Mouse (Mus musculus) heart, postnatal 10 days (tissue): ENCODE results near the gene Eps15. TPM values are rescaled to one million over a fixed set of nuclear protein-coding genes. Genes with fewer than 3 reads are reported as not detected.

Experiments used
- DNase-seq, 2 experiments: peaks; one replicate each; pipeline ENCODE4 v3.0.0; 2021
- intact Hi-C: fragments of 180-260 bp; cut with DNase I; formaldehyde crosslinking; loops from one replicate; pipeline ENCODE4 v1.15.1; 2025
- total RNA-seq, 2 experiments: library from RNA; stranded (reverse); gene quantifications; 2 replicates each; pipeline ENCODE4 v1.2.3; 2021

Eps15 gene
- 10 to 100 TPM; 51.5 to 54.9 TPM for total RNA-seq

- intact Hi-C loops, result no loop called here
- peak; percentile 95 to 96 for DNase-seq
These were observed at the start of gene Eps15 for GRCm38 (mm10) chr4:109279689-109280458. Eps15 (plus strand) TSS chr4:109280268.

- DNase-seq, result no peak
- intact Hi-C loops, result no loop called here
These were observed 45.9 kb upstream of the Eps15 start, which contains the start of gene Calr4 for GRCm38 (mm10) chr4:109234185-109234584. Calr4 (plus strand) TSS chr4:109234485.

GRCm38 (mm10) chr4:109234806-109235350 lies 45.2 kb upstream of the Eps15 start:
- intact Hi-C loops, result no loop called here
- no peak for DNase-seq

GRCm38 (mm10) chr4:109236186-109236879 lies 43.7 kb upstream of the Eps15 start:
- intact Hi-C loops, result no loop called here
- no peak for DNase-seq

GRCm38 (mm10) chr4:109238428-109239268 lies 41.4 kb upstream of the Eps15 start:
- intact Hi-C loops, result no loop called here
- DNase-seq, result peak; percentile 39 to 48

- intact Hi-C loops, result no loop called here
- DNase-seq, result peak; percentile 37 to 40
These were observed 38.8 kb upstream of the Eps15 start for GRCm38 (mm10) chr4:109241221-109241620.

- DNase-seq, result peak; percentile 82
- intact Hi-C loops, result no loop called here
These were observed 38.1 kb upstream of the Eps15 start for GRCm38 (mm10) chr4:109241934-109242333.

- intact Hi-C loops, result no loop called here
- no peak for DNase-seq
These were observed 35.6 kb upstream of the Eps15 start for GRCm38 (mm10) chr4:109244506-109244905.

- no peak for DNase-seq
- intact Hi-C loops, result no loop called here
These were observed 35.0 kb upstream of the Eps15 start for GRCm38 (mm10) chr4:109245016-109245620.

- no peak for DNase-seq
- intact Hi-C loops, result no loop called here
These were observed 28.5 kb upstream of the Eps15 start for GRCm38 (mm10) chr4:109251605-109252004.

GRCm38 (mm10) chr4:109252199-109252598 lies 27.9 kb upstream of the Eps15 start:
- intact Hi-C loops, result no loop called here
- DNase-seq, result no peak

- intact Hi-C loops, result no loop called here
These were observed 26.4 kb upstream of the Eps15 start for GRCm38 (mm10) chr4:109253664-109254151.

GRCm38 (mm10) chr4:109254511-109254910 lies 25.6 kb upstream of the Eps15 start:
- intact Hi-C loops, result no loop called here
- no peak for DNase-seq

More at GRCm38 (mm10) chr4:109253664-109254151, 26.4 kb upstream of the Eps15 start:
- peak in 1 of 2 experiments; percentile 36 for DNase-seq

- intact Hi-C loops, result no loop called here
- no peak for DNase-seq
These were observed 24.7 kb upstream of the Eps15 start for GRCm38 (mm10) chr4:109255321-109255720.

- DNase-seq, result no peak
- intact Hi-C loops, result no loop called here
These were observed 24.2 kb upstream of the Eps15 start for GRCm38 (mm10) chr4:109255727-109256417.

GRCm38 (mm10) chr4:109256791-109257190 lies 23.3 kb upstream of the Eps15 start:
- intact Hi-C loops, result no loop called here
- DNase-seq, result no peak

- no peak for DNase-seq
- intact Hi-C loops, result no loop called here
These were observed 22.4 kb upstream of the Eps15 start for GRCm38 (mm10) chr4:109257639-109258038.

GRCm38 (mm10) chr4:109262068-109262467 lies 18.0 kb upstream of the Eps15 start:
- DNase-seq, result no peak
- intact Hi-C loops, result no loop called here

GRCm38 (mm10) chr4:109266056-109266455 lies 14.0 kb upstream of the Eps15 start:
- intact Hi-C loops, result no loop called here
- DNase-seq, result no peak

- intact Hi-C loops, result no loop called here
- no peak for DNase-seq
These were observed 13.3 kb upstream of the Eps15 start for GRCm38 (mm10) chr4:109266744-109267143.
